Mouse (Mus musculus) liver, adult 2 months (tissue): ENCODE results near the gene Parp1.

Source experiments
- CTCF ChIP-seq: fragments of 200-500 bp; IDR thresholded peaks from 2 replicates; pipeline ENCODE4 v1.5.1; 2011; ENCODE audit warnings: low read depth, low read length, control low read depth
- POLR2A ChIP-seq: fragments of 200-500 bp; IDR thresholded peaks from 2 replicates; pipeline ENCODE4 v1.6.1; 2011; ENCODE audit warnings: low read length, control low read depth; ENCODE audit not compliant: insufficient read depth; ENCODE audit errors: extremely low read depth

DNA sequence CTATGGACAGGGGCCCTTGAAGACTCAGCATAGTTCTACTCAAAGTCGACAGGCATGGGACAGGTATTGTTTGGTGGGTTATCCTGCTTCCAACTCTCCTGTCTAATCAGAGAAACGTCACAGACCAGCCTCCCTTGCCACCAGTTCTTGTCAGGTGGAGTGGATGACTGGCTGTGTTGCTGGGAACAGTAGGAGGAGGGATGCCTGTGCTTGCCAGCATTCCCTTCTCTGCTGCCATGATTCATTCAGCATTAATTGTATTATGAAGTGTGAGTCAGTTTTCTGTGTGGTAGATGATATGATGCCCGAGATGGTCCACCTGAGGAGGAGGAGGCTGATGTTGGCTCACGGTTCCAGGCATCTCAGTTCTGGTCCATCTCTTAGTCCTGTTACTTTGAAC, 9.1 kb downstream of the Parp1 start:
- TF ChIP-seq CTCF (no peak), POLR2A (no peak)
